Mouse (Mus musculus): ENCODE data around the gene Mre11a. TPM values are rescaled to one million over a fixed set of nuclear protein-coding genes. Genes with fewer than 3 reads are reported as not detected.

Gene Mre11a
- polyA plus RNA-seq, 1 experiment from 2014 or later = 4.7 TPM

- Histone ChIP-seq H3K4me2 (replicated peaks; ENCODE audit: low read depth, low read length) (no peak overlapping the region), H3K4me3 (ENCODE audit: low read depth, low read length) (no peak overlapping the region), H3K27ac (ENCODE audit: low read length) (no peak overlapping the region), H3K9me3 (ENCODE audit: low read length) (no peaks in the 10 kb centered on the region), H3K9ac (replicated peaks; ENCODE audit: low read depth) (no peak overlapping the region), H3K27me3 (replicated peaks; ENCODE audit: insufficient read depth, low read length) (no peaks in the 10 kb centered on the region), H3K4me1 (ENCODE audit: insufficient read depth, low read depth, low read length) (no peaks in the 10 kb centered on the region), H3K36me3 (ENCODE audit: insufficient read depth, low read length) (no peaks in the 10 kb centered on the region; the same call in 1 of the 2 replicates)
- 93% methylated on average over 6 of the region's 6 CpGs for WGBS
- peak; percentile 49 for ATAC-seq
- TF ChIP-seq CTCF (IDR thresholded peaks at IDR 0.05) (no peak), EP300 (IDR thresholded peaks at IDR 0.05) (no peak)
- peak; percentile 56 for DNase-seq (ENCODE audit: low spot score)
Measured at GRCm38 (mm10) chr9:14835335-14836075, 51.1 kb downstream of the Mre11a start.

GRCm38 (mm10) chr9:14839527-14839926 lies 55.1 kb downstream of the Mre11a start:
- H3K27me3 ChIP-seq (replicated peaks; ENCODE audit: insufficient read depth, low read length) = no peaks in the 10 kb centered on the region
- no peak overlapping the region for H3K4me3 ChIP-seq (ENCODE audit: low read depth, low read length)
- TF ChIP-seq EP300 (IDR thresholded peaks at IDR 0.05) = no peak
- no peak for TF ChIP-seq CTCF (IDR thresholded peaks at IDR 0.05)
- H3K4me1 ChIP-seq (ENCODE audit: insufficient read depth, low read depth, low read length) = no peaks in the 10 kb centered on the region
- ATAC-seq (0 out of 2 replicates have a peak, but pooled peaks have one; percentile 18), DNase-seq (ENCODE audit: low spot score) (peak; percentile 20)
- no peaks in the 10 kb centered on the region for H3K36me3 ChIP-seq (ENCODE audit: insufficient read depth, low read length)
- no peak overlapping the region for H3K4me2 ChIP-seq (replicated peaks; ENCODE audit: low read depth, low read length)
- no peak overlapping the region for H3K9ac ChIP-seq (replicated peaks; ENCODE audit: low read depth)
- no peaks in the 10 kb centered on the region for H3K9me3 ChIP-seq (ENCODE audit: low read length)
- H3K27ac ChIP-seq (ENCODE audit: low read length) = no peak overlapping the region
- WGBS = 30% methylated on average over 7 of the region's 7 CpGs

- no peak for DNase-seq (ENCODE audit: low spot score)
- Histone ChIP-seq H3K9ac (replicated peaks; ENCODE audit: low read depth) (no peak overlapping the region), H3K4me3 (ENCODE audit: low read depth, low read length) (no peak overlapping the region), H3K27me3 (replicated peaks; ENCODE audit: insufficient read depth, low read length) (no peaks in the 10 kb centered on the region), H3K4me2 (replicated peaks; ENCODE audit: low read depth, low read length) (no peak overlapping the region), H3K36me3 (ENCODE audit: insufficient read depth, low read length) (no peaks in the 10 kb centered on the region), H3K4me1 (ENCODE audit: insufficient read depth, low read depth, low read length) (no peaks in the 10 kb centered on the region), H3K9me3 (ENCODE audit: low read length) (no peaks in the 10 kb centered on the region), H3K27ac (ENCODE audit: low read length) (no peak overlapping the region)
- ATAC-seq = no peak
- WGBS = 73% methylated on average over 5 of the region's 5 CpGs
- TF ChIP-seq CTCF (IDR thresholded peaks at IDR 0.05) = no peak
- TF ChIP-seq EP300 (IDR thresholded peaks at IDR 0.05) = no peak
Measured at GRCm38 (mm10) chr9:14839970-14840369, 55.5 kb downstream of the Mre11a start.

DNA sequence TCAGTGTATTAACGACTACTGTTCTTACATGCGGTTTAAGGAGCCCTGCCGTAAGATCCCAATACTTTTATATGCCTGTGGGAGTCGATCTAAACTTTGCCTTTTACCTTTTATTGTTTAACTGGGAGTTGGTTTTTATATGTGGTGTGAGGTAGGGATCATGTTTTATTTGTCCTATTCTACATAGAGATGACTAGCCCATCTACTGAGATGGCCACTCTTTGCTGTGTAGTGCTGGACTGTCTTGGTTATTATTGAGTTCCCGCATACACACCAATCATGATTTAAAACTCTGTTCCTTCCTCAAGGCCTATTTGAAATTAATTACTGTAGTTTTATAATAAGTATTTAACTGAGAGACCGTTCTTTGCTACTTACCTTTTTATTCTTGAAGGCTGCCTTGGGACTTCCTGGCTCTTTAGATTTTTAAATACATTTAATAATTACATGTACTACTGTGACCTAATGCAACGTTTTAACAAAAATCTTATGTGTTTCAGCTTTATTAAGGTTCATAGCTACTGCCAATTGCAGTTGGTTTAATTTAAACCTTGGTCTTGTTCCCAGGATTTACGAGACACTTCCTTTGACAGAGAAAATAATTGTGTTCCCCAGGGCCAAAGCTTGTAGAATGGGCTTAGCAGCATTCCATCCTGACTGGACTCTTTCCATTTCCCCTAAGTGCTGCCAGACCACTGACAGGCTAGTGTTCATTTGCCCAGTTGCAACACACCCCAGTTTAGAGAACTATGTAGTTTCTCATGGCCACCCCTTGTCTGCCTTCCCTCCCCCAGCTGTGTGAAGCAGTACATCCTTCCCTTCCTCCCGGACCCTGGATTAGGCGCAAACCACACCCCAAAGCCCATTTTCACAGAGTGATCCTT lies 57.7 kb downstream of the Mre11a start:
- Histone ChIP-seq H3K4me2 (replicated peaks; ENCODE audit: low read depth, low read length) (no peak overlapping the region), H3K27me3 (replicated peaks; ENCODE audit: insufficient read depth, low read length) (no peaks in the 10 kb centered on the region), H3K4me1 (ENCODE audit: insufficient read depth, low read depth, low read length) (no peaks in the 10 kb centered on the region), H3K9ac (replicated peaks; ENCODE audit: low read depth) (no peak overlapping the region), H3K9me3 (ENCODE audit: low read length) (no peaks in the 10 kb centered on the region), H3K4me3 (ENCODE audit: low read depth, low read length) (no peak overlapping the region), H3K36me3 (ENCODE audit: insufficient read depth, low read length) (no peaks in the 10 kb centered on the region), H3K27ac (ENCODE audit: low read length) (0 out of 2 replicates have a peak overlapping the region, but pooled peaks have one; percentile 9)
- ATAC-seq (peak; percentile 91), DNase-seq (ENCODE audit: low spot score) (peak; percentile 89)
- TF ChIP-seq CTCF (IDR thresholded peaks at IDR 0.05) (no peak), EP300 (IDR thresholded peaks at IDR 0.05) (peak; percentile 40; the same call in 1 of the 2 replicates)
- 73% methylated on average over 10 of the region's 10 CpGs for WGBS

GRCm38 (mm10) chr9:14843311-14843857 lies 58.9 kb downstream of the Mre11a start:
- Histone ChIP-seq H3K27ac (ENCODE audit: low read length) (no peak overlapping the region), H3K36me3 (ENCODE audit: insufficient read depth, low read length) (no peaks in the 10 kb centered on the region), H3K9me3 (ENCODE audit: low read length) (no peaks in the 10 kb centered on the region), H3K27me3 (replicated peaks; ENCODE audit: insufficient read depth, low read length) (no peaks in the 10 kb centered on the region), H3K9ac (replicated peaks; ENCODE audit: low read depth) (no peak overlapping the region), H3K4me1 (ENCODE audit: insufficient read depth, low read depth, low read length) (no peaks in the 10 kb centered on the region), H3K4me3 (ENCODE audit: low read depth, low read length) (no peak overlapping the region), H3K4me2 (replicated peaks; ENCODE audit: low read depth, low read length) (no peak overlapping the region)
- DNase-seq (ENCODE audit: low spot score) (no peak), ATAC-seq (no peak)
- WGBS = 89% methylated on average over 6 of the region's 6 CpGs
- TF ChIP-seq CTCF (IDR thresholded peaks at IDR 0.05) (no peak), EP300 (IDR thresholded peaks at IDR 0.05) (no peak)

- Histone ChIP-seq H3K9me3 (ENCODE audit: low read length) (no peaks in the 10 kb centered on the region), H3K4me1 (ENCODE audit: insufficient read depth, low read depth, low read length) (no peaks in the 10 kb centered on the region), H3K27me3 (replicated peaks; ENCODE audit: insufficient read depth, low read length) (no peaks in the 10 kb centered on the region), H3K36me3 (ENCODE audit: insufficient read depth, low read length) (no peaks in the 10 kb centered on the region), H3K27ac (ENCODE audit: low read length) (no peak overlapping the region), H3K9ac (replicated peaks; ENCODE audit: low read depth) (no peak overlapping the region), H3K4me2 (replicated peaks; ENCODE audit: low read depth, low read length) (no peak overlapping the region), H3K4me3 (ENCODE audit: low read depth, low read length) (no peak overlapping the region)
- TF ChIP-seq CTCF (IDR thresholded peaks at IDR 0.05) = no peak
- no peak for TF ChIP-seq EP300 (IDR thresholded peaks at IDR 0.05)
- 93% methylated on average over 3 of the region's 3 CpGs for WGBS
- DNase-seq (ENCODE audit: low spot score) (no peak), ATAC-seq (no peak)
Measured at GRCm38 (mm10) chr9:14843901-14844300, 59.4 kb downstream of the Mre11a start.

Data from lung, postnatal 0 days (tissue).